Mouse (Mus musculus) thymus, postnatal 4 days (tissue): ENCODE measurements around the gene Cgnl1.
"Not testable (repeated sequence)": the region's sequence is repeated elsewhere in the genome, so short reads cannot be mapped to it uniquely, and the experiment has no call there.

Experiments
- DNase-seq: peaks from one replicate; pipeline ENCODE4 v3.0.0; 2021

Cgnl1 gene

DNA sequence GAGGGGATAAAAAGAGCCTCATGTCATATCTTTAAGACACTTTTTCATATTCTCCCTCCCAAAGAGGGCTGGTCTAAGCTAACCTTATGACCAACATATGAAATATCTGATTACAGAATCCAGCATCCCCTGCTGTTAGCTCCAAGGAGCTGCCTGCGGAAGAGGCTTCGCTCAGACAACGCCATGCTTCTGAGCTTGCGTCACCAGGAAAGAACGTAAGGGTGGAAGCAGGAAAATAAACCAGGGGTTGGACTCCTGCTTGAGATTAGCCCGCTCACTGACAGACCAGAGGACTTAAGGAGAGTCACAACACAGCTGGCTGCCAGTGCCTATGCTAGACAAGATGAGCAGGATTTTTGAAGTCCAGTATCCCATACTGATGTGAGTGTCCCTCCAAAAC lies 105.0 kb downstream of the Cgnl1 start:
- no peak for DNase-seq

DNA sequence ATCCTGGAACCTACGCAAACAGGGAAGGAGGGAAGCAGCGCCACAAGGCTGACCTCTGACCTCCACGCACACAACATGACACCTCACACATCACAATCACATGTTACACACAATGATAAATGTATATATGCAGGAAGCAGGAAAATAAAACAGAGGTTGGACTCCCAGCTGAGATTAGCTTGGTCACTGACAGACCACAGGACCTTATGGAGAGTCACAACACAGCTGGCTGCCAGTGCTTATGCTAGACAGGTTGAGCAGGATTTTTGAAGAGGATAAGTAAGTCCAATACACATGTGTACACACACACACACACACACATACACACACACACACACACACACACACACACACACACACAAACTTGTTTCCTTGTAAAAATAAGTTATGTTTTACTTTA lies 105.9 kb downstream of the Cgnl1 start:
- no peak for DNase-seq

DNA sequence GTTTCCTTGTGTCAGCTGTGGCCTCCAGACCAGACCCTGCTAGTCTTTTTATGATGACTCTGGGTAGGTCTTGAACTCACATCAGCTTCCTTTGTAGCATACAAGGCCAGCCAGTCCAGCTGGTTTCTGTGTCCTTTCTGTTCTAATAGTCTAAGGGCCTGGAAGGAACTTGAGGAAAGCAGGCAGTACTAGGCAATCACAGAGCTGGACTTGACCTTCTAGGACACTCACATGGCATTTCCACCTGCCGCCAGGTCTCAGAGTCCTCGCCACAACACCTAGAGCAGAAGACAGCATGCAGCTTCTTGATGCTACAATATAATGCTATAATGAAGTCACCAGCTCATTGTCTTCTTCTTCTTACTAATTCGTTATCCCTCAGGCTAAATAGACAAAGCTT lies 106.5 kb downstream of the Cgnl1 start:
- no peak for DNase-seq

DNA sequence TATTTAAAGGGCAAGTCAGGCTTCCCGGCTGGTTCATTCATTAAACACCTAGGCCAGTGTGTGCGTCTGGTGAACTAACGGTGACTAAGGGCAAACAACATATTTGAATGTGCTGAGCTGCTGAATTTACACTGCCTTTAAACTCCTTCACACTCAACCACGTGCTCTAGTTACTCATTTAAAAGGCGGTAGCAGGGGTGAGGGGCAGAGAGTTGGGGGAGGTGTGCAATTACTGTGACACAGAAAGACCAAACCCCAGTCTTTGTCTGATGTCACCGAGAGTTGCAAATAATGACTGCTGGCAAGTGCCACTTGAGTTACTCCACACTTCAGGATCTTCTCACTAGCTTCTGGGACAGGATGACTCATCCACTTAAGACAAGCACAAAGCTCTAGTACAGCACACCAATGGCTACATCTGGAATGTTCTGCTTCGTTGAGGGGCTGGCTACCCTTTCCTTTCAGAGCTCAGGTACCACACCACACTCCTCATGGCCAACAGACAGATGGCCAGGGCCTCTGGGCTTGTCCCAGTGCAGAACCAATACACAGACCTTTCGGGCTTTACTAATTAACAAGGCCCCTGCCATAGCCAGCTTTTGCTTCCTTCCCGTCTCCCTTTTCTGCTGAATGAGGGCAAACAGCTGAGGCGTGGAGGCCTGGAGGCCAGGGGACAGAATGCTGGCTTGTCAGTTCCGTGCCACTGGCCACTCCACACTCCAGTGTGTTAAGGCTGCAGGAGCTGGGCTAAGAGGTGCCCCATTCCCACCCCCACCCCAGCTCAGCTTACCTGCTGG lies 107.8 kb downstream of the Cgnl1 start:
- DNase-seq = no peak

DNA sequence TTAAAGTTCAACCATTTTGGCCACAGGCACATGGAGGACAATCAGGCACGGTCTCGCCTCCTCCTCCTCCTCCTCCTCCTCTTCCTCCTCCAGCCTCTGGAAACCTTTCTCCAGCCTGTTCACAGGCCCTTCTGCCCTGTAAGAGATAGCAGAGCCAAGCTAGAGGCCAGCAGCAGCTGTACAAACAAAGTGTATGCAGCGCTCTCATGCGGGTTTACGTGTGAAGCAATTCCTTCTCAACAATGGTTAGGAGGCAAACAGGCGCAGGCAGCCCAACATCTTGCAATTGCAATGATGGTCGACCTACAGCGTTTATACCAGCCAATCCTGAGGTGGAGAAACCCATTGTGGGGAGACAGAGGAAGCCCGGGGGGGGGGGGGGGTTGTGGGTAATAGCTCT lies 110.9 kb downstream of the Cgnl1 start:
- no peak for DNase-seq

DNA sequence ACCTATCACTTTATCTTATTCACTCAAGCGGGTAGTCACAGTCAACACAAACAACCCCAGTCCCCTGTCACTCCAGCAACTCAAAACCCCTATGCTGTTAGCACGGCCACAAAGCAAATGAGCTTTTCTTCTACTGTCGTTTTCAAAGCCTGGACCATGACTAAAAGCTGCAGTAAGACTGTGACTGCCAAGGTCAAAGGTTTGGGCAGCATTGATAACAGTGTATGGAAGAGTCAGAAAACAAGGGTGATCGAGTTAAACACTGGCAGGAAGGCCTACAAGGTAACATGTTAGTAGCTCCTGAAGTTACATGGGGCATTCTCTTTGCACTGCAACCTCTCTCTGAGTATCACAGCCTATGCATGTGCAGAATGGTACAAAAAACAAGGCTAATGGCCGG lies 111.7 kb downstream of the Cgnl1 start:
- no peak for DNase-seq

DNA sequence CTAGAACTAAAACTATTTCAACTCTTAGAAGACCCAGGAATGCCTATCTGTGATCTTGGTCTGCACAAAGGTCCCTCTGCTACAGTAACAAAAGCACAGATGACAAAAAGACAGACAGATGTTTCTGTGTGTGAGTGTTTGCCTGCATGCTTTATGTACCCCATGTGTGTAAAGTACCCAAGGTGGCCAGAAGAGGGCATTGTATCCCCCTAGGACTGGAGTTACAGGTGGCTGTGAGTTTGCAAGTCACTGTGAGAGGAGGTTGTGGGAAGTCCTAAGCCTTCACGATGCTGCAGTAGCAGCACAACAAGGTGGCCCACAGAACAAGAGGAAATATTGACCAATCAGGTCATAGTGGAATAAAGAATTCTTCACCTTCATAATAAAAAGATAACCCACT lies 114.2 kb downstream of the Cgnl1 start:
- DNase-seq = no peak

DNA sequence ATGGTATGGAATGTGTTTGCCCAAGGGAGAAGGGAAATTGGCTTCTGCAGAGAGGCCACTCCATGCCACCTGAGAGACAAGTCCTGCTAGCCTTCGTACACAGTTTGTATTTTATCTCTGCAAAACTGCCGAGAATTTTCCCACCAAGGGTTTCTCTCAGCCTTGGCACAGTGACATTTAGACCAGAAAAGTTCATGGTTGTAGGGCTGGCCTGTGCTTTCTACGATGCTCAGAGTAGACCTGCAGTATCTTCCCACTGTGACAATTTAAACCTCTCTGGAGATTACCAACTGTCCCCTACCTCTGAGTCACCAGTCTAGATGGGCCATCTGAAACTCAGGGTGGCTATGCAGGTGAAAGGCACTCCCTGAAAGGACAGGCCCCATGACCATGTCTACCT lies 116.5 kb downstream of the Cgnl1 start:
- no peak for DNase-seq

DNA sequence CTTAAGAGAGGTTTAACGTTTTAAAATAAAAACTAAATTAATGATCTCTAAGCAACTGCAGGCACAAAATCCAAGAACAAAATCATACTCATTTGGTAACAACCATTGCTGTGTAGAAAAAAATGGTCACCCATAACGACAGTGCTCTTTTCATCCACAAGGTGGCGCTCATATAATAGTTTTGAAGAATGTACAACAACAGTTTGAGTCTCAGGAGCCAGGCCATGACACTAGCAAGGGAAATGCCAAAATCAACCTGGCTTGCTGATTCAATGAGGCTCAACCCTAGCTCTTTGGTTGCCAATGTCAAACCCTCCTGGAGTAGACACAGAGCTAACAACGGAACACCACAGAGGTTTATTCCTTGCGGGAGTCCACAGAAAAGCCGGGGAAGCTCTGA lies 125.3 kb downstream of the Cgnl1 start:
- peak; percentile 80 for DNase-seq

DNA sequence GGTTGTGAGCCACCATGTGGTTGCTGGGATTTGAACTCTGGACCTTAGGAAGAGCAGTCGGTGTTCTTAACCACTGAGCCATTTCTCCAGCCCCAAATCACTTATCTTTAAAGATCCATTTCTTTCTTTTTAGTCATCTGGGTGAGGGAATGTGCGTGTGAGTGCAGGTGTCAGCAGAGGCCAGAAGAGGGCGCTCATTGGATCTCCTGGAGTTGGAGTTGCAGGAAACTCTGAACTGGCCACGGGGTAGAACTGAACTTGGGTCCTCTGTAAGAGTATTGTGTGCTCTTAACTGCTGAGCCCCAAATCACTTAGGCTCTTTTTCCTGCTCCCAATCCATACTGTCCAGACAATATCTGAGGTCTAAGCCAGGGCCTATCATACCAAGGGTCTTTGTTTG lies 127.8 kb downstream of the Cgnl1 start:
- no peak for DNase-seq

DNA sequence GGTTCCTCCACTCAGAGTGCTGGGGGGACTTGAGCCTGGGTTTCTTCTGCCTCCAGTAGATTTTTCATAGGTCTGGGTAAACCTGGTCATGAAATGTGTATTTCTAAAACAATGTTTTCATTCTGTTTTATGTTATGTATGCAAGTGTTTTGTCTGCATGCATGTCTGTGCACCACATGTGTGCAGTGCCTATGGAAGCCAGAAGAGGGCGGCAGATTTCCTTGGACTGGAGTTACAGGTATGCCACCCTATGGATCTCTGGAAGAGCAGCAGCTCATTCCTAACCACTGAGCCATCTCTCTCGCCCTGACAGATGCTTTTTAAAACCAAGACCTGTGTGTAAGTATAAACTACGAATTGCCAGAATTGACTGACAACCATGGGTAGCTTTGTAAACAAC lies 129.1 kb downstream of the Cgnl1 start:
- DNase-seq = no peak

DNA sequence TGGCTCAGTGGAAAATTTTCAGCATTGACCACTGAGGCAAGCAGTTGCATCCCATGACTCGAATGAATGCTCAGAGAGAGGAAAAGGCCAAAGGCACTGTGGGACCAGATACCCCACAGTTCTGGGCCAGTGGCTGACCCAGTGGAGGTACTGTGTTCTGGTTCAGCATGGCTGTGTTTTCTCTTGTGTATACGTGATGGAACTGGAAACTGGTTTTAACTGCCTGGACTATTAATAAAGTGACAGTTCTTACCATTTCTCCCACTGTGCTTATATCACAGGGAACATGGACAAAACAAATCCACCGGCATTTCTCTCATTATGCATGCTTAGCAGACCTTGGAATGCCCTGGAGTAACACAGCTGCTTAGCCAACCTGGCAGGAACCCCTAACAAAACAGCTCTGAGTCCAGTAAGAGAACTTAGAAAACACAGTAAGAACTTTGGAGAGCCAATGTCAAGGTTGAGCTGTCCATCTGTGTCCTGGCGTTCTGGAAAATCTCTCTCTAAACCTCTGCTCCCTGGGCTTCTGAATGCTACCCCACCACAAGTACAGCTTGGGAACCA lies 131.0 kb downstream of the Cgnl1 start:
- DNase-seq = no peak

DNA sequence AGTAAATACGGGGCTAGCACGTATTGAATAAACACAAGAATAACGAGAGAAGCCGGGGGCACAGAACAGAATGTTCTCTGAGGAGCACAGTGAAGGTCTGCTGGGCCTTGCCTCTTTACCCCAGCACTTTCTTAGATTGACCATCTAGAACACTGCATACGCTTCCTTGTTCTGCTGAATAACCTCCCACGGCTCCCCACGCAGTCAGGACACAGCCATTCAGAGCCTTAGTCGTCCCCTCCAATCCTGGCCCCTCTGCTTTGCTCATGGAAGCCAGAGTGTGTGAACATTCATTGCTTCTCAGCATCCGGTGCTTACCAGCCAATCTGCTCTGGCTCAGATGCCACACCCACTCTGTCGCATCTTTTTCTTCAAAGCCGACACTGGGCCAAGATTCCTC lies 133.2 kb downstream of the Cgnl1 start:
- DNase-seq = no peak

DNA sequence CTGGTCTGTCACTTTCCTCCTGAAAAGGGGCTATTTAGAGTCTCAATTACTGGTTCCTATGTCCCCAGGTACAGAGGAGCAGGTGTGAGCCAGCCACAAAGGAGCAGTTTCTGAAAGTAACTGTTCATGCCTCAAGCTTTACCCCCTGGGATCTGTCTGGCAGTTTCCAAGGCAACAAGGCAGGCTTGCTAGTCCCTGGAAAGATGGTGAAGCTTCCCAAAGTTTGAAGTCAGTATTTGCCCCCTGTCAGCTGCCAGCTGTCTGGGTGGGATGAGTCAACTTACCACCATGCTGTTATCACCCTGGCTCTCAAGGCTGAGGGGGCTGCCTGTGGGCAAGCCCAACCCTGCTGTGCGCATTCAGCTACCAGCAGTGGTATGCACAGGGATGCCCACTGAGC lies 134.5 kb downstream of the Cgnl1 start:
- no peak for DNase-seq

DNA sequence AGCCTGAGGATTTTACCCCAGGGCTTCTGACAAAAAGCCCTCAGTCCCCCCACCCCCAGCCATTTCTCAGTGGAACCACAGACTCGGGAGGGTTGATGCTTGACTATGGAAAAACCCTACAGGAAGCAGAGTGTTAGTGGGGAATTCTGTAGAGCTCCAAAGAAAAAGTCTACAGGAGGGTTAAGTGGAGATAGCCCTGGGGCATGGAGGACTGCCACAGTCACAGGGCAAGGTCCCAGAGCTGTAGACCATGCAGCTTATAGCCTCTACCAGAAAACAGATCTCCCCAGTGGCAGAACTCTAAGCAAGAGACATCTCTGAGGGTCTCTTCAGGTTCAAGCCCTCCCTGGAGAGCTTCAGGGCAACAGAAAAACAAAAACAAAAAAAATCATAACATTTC lies 135.8 kb downstream of the Cgnl1 start:
- DNase-seq = no peak

DNA sequence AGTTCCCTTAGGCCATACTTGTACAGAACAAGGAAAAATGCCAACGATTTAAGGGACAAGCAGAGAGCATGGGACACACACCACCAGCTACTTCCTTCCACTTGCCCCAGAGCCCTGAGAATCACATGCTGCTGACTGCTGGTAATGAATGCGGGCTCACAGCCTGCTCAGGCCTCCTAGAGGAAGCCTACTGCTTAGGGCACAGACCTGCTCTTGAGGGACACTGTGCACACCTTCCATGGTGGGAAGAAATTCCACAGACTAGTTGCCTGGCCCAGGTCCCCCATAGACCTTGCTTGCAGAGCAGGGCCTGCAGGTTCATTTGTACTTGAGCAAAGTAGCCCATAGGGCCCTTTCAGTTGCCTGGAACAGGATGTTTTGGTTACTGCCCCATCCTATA lies 136.5 kb downstream of the Cgnl1 start:
- no peak for DNase-seq

DNA sequence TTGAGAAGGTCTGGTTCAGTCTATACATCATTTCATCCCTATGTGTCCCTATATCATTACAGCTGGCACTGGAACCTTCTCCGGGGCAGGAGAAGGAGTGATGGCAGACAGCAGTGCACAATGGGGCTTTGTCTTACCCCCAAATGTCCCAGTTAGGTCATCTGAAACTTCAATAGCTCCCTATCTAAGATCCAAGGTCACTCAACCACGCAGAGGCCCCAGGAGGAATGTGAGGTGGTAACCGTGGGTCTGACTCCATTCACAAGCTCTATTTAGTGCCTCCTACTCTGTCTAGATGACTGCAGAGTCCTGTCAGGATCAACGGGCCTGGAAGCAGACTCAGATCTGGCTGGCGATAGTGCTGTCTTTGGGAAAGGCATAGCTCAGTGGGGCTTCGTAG lies 142.5 kb downstream of the Cgnl1 start:
- no peak for DNase-seq

DNA sequence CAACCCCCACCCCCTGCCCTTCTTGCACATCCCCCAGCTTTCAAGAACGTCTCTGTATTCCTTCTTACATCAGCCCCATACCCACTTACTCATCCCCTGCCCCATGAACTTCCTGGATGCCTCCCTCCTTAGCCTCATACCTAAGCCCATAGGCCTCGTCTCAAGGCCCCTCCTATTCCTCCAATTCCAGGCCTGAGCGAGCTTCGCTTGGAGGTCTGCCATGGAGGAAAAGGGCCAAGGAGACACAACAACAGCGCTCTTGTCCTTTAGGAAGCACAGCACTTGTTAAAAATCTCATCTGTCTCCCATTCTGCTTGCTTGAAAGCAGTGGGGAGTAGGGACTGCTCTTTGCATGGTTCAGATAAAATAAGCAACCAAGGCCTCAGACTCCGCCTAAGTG lies 143.1 kb downstream of the Cgnl1 start:
- no peak for DNase-seq

DNA sequence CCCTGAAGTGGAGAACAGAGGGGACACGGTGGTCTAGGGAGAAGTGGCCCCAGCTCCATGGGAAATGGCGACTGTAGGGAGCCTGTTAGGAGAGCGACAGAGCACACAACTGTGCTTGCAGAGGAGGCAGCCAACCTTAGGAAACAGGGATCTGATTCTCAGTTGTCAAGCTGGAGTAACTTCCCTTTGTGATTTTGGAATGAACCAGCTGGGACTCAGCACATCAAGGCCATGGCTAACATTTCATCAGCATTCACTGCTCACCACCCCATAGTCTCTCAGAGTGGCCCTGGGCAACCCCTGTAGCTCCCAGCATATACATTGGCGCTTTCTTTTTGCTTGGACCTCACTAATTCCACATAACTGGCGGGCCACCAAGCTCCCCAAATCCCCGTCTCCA lies 145.4 kb downstream of the Cgnl1 start:
- no peak for DNase-seq

DNA sequence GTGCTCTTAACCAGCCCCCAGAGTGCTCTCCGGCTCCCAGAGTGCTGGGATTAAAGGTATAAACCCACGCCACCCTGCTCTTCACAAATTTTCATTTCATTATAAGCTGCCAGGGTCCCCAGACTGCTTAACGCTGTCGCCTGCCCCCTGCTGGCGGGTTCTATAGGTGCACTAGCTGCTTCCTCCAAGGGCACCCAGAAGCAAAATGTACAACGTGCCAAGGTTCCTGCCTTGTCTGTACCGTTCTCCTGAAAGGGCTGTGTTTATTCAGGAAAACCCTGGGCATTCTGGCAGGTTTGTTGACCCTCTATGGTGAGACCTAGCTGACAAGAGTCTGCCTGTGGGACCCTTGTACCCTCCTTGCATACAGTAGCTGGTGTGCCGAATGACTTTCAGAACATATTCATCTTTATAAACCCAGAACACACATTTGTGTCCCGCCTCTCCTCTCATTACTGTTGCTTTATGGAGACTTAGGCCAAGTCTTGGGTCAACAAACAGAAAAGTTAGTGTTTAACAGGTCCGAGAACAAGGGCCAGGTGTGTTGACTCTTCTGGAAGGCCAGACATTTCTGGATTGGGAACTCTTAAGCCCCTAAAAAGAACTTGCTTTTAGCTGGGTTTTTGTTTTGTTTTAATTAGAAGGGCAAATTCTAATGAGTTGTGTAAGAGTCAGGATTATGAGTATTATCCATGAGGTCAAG lies 146.5 kb downstream of the Cgnl1 start:
- DNase-seq = peak; percentile 92

DNA sequence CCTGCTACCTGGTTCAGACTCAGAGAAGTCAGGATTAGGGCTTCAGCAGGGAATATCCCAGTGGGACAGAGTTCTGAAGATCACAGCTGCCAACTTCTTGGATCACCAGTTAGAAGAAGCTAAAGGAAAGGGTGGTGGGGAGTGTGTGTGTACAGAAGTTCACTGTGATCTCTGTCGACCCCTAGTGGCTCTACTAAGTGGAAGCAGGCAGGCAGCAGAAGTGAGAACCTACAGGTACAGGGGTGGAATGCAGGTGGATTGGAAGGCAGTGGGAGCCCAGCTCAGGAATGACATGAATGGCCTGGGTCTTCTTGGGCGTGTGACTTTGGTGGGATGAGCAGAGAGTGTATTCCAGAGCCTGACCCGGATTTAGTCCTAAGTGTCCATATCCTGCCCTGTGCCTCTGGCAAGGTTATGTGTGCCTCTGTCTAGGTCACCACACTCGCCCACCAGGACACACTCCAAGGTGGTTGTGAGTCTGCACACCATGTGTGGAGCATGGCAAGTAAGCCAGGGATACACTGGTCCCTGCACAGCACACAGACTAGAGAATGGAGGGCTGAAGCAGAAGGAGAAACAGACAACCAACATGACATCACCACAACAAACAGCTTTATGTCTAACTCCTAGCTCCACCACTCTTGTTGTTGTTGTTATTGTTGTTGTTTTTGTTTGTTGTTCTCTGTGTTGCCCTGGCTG lies 147.4 kb downstream of the Cgnl1 start:
- peak; percentile 55 for DNase-seq

DNA sequence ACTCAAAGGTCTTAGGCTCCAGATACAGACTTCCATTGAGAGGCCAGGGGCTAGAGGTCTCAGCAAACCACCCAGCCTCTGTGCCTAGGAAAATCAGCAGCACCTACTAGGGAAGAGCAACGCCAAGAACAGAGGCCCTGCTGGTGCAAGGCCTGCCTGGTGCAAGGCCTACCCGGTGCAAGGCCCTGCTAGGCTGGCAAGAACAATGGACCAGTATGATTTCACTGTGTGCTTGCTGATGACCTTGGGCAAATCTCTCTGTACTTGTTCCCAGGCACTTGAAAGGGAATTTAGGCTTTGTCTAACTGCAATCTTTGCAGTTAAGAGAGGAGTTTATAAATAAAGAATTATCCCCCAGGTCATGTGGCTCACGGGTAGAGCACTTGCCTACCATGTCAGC lies 148.8 kb downstream of the Cgnl1 start:
- DNase-seq = no peak

DNA sequence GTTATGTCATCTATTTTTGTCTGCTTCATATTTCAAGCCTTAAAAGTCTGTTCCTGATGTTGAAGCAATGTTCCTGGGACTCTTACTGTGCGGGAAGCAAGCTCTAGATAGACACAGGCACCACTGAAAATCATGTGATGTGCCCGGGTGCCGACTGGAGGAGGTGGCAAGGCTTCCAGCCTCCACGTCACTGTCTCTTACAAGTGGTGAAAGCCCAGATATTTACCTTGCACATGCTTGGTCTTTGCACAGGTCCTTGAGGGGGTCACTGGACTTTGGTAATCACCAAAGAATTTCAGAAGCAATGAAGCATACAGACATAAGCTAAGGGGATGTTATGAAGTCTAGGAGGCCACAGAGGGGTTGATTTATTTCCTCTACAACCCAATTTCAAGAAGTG lies 149.4 kb downstream of the Cgnl1 start:
- DNase-seq = no peak

DNA sequence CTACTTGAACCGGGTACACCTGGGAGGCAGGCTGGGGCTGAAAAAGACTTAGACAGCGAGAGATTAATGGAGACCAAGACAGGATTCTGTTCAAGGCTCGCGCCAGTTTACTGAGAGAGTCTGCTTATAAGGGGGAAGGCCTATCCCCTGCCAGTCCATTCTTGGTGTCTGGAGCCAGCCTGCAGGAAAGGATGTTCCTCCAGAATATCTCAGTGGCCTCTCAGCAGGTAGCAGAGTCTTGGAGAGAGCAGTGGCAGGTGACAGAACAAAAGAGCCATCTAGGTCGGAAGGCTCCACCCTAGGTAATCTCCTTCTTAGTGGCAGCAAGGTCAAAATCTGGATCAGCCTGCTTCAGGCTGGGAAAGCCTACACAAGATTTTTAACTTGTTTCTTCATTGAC lies 151.3 kb downstream of the Cgnl1 start:
- not testable (repeated sequence) for DNase-seq
